Mouse (Mus musculus): ENCODE measurements around the gene 2810006K23Rik. TPM values are rescaled to one million over a fixed set of nuclear protein-coding genes. Genes with fewer than 3 reads are reported as not detected.

2810006K23Rik gene
- polyA plus RNA-seq, 1 experiment: 5.7 TPM

- peaks cover 81% of the 10 kb centered on the region for H3K36me3 ChIP-seq (ENCODE audit: control insufficient read depth, insufficient read depth, low read length)
- no peaks in the 10 kb centered on the region for H3K4me1 ChIP-seq (replicated peaks; ENCODE audit: control insufficient read depth, insufficient read depth, low read length)
- no peaks in the 10 kb centered on the region for H3K27me3 ChIP-seq (ENCODE audit: control insufficient read depth, insufficient read depth, low read length)
- no peak overlapping the region for H3K4me3 ChIP-seq (ENCODE audit: control insufficient read depth, insufficient read depth, low read length)
- no peak for DNase-seq
- no peak for TF ChIP-seq POLR2A (IDR thresholded peaks at IDR 0.05; ENCODE audit: control insufficient read depth, extremely low read depth, insufficient read depth, low read length, poor library complexity)
- TF ChIP-seq CTCF (IDR thresholded peaks at IDR 0.05; ENCODE audit: borderline replicate concordance, control insufficient read depth, extremely low read depth, insufficient read depth, low read length, poor library complexity): no peak
- H3K27ac ChIP-seq (ENCODE audit: control insufficient read depth, insufficient read depth, low read length): no peak overlapping the region
- 98% methylated on average over 1 of the region's 1 CpGs for WGBS
These were observed 48.5 kb downstream of the 2810006K23Rik start for GRCm38 (mm10) chr5:124376401-124376800.

- no peak overlapping the region for H3K4me3 ChIP-seq (ENCODE audit: control insufficient read depth, insufficient read depth, low read length)
- H3K27ac ChIP-seq (ENCODE audit: control insufficient read depth, insufficient read depth, low read length): no peak overlapping the region
- H3K4me1 ChIP-seq (replicated peaks; ENCODE audit: control insufficient read depth, insufficient read depth, low read length): no peaks in the 10 kb centered on the region
- WGBS: 93% methylated on average over 4 of the region's 4 CpGs
- TF ChIP-seq CTCF (IDR thresholded peaks at IDR 0.05; ENCODE audit: borderline replicate concordance, control insufficient read depth, extremely low read depth, insufficient read depth, low read length, poor library complexity) (no peak), POLR2A (IDR thresholded peaks at IDR 0.05; ENCODE audit: control insufficient read depth, extremely low read depth, insufficient read depth, low read length, poor library complexity) (no peak)
- H3K27me3 ChIP-seq (ENCODE audit: control insufficient read depth, insufficient read depth, low read length): no peaks in the 10 kb centered on the region
- no peak for DNase-seq
- peaks cover 88% of the 10 kb centered on the region for H3K36me3 ChIP-seq (ENCODE audit: control insufficient read depth, insufficient read depth, low read length)
These were observed 49.3 kb downstream of the 2810006K23Rik start for GRCm38 (mm10) chr5:124377149-124377548.

GRCm38 (mm10) chr5:124380121-124380520, 52.2 kb downstream of the 2810006K23Rik start:
- H3K36me3 ChIP-seq (ENCODE audit: control insufficient read depth, insufficient read depth, low read length): peaks cover 88% of the 10 kb centered on the region
- H3K4me3 ChIP-seq (ENCODE audit: control insufficient read depth, insufficient read depth, low read length): no peak overlapping the region
- DNase-seq: no peak
- no peaks in the 10 kb centered on the region for H3K27me3 ChIP-seq (ENCODE audit: control insufficient read depth, insufficient read depth, low read length)
- no peak for TF ChIP-seq CTCF (IDR thresholded peaks at IDR 0.05; ENCODE audit: borderline replicate concordance, control insufficient read depth, extremely low read depth, insufficient read depth, low read length, poor library complexity)
- no peak for TF ChIP-seq POLR2A (IDR thresholded peaks at IDR 0.05; ENCODE audit: control insufficient read depth, extremely low read depth, insufficient read depth, low read length, poor library complexity)
- H3K27ac ChIP-seq (ENCODE audit: control insufficient read depth, insufficient read depth, low read length): no peak overlapping the region
- 93% methylated on average over 1 of the region's 1 CpGs for WGBS
- H3K4me1 ChIP-seq (replicated peaks; ENCODE audit: control insufficient read depth, insufficient read depth, low read length): no peaks in the 10 kb centered on the region

GRCm38 (mm10) chr5:124387932-124388331, 60.0 kb downstream of the 2810006K23Rik start:
- no peak overlapping the region for H3K4me3 ChIP-seq (ENCODE audit: control insufficient read depth, insufficient read depth, low read length)
- H3K36me3 ChIP-seq (ENCODE audit: control insufficient read depth, insufficient read depth, low read length): peaks cover 91% of the 10 kb centered on the region
- peak; percentile 8 for DNase-seq
- TF ChIP-seq CTCF (IDR thresholded peaks at IDR 0.05; ENCODE audit: borderline replicate concordance, control insufficient read depth, extremely low read depth, insufficient read depth, low read length, poor library complexity): no peak
- no peak for TF ChIP-seq POLR2A (IDR thresholded peaks at IDR 0.05; ENCODE audit: control insufficient read depth, extremely low read depth, insufficient read depth, low read length, poor library complexity)
- H3K27ac ChIP-seq (ENCODE audit: control insufficient read depth, insufficient read depth, low read length): no peak overlapping the region
- no peaks in the 10 kb centered on the region for H3K4me1 ChIP-seq (replicated peaks; ENCODE audit: control insufficient read depth, insufficient read depth, low read length)
- WGBS: 71% methylated on average over 5 of the region's 5 CpGs
- no peaks in the 10 kb centered on the region for H3K27me3 ChIP-seq (ENCODE audit: control insufficient read depth, insufficient read depth, low read length)

Other genes with a start within 250 kb of the 2810006K23Rik start
- 48.2 and 54.0 TPM in 2 replicates for gene Abcb9, start 232.3 kb upstream of the 2810006K23Rik start, polyA plus RNA-seq (2012; rRNA removed)
- gene Ogfod2, start 215.8 kb upstream of the 2810006K23Rik start, polyA plus RNA-seq (2012; rRNA removed): 87.7 and 88.9 TPM in 2 replicates
- gene Arl6ip4, start 212.0 kb upstream of the 2810006K23Rik start, polyA plus RNA-seq (2012; rRNA removed): 50.8 and 53.5 TPM in 2 replicates
- 279 and 356 TPM in 2 replicates for gene Pitpnm2, start 78.3 kb upstream of the 2810006K23Rik start, polyA plus RNA-seq (2012; rRNA removed)
- gene Mphosph9, start 117 bp upstream of the 2810006K23Rik start, polyA plus RNA-seq (2012; rRNA removed): 16.2 and 19.6 TPM in 2 replicates
- gene Cdk2ap1, start 35.0 kb downstream of the 2810006K23Rik start, polyA plus RNA-seq (2012; rRNA removed): 191 and 206 TPM in 2 replicates
- 36.3 and 40.8 TPM in 2 replicates for gene Sbno1, start 97.9 kb downstream of the 2810006K23Rik start, polyA plus RNA-seq (2012; rRNA removed)
- gene Kmt5a, start 111.8 kb downstream of the 2810006K23Rik start, polyA plus RNA-seq (2012; rRNA removed): 76.5 and 92.5 TPM in 2 replicates
- 38.5 and 38.6 TPM in 2 replicates for gene Rilpl2, start 150.3 kb downstream of the 2810006K23Rik start, polyA plus RNA-seq (2012; rRNA removed)
- 4.6 and 5.0 TPM in 2 replicates for gene Snrnp35, start 155.0 kb downstream of the 2810006K23Rik start, polyA plus RNA-seq (2012; rRNA removed)
- gene Rilpl1, start 203.3 kb downstream of the 2810006K23Rik start, polyA plus RNA-seq (2012; rRNA removed): 3.6 and 9.5 TPM in 2 replicates
- 134 and 198 TPM in 2 replicates for gene Tmed2, start 212.6 kb downstream of the 2810006K23Rik start, polyA plus RNA-seq (2012; rRNA removed)
- 33.2 and 38.5 TPM in 2 replicates for gene Ddx55, start 224.8 kb downstream of the 2810006K23Rik start, polyA plus RNA-seq (2012; rRNA removed)

All from thymus, adult 2 months (tissue).